In the genomic region with DNA sequence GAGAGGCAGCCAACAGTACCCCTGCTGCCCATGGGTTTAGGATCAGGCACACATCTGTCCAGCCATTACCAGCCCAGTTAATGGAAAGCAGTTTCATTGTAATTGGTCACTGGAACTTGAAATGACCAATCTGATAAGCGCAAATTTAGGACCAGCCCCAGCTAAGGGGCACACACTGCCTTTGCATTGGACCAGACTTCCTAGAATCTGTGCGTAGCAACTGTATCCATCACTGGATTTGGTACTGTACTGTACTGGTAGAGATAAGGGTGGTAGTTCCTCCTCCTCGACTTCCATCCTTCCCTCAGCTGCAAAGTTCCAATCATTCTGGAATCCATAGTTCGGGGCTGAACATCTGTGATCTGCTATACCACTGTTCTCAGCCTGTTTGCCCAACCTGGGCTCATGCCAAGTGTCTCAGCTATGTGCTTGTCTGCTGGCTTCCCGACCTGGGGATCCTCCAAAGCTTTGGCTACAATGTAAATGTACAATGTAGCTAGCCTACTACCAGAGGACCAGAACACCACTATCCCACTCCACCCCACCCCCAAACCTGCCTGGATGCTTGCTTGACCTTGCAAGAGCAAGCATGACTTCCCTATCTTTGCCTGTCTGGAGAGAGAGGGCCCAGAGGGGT, we compare ENCODE assay signal across 12 mouse cellular contexts. TPM values are rescaled to one million over a fixed set of nuclear protein-coding genes. Genes with fewer than 3 reads are reported as not detected.
A peak's percentile ranks its signal among the peaks of the same experiment; 100 is the strongest.
DNase-seq lines count a peak whose midpoint lies in the region; ATAC-seq and TF ChIP-seq lines count a peak whose summit lies in the region.
"Had no signal": no experiment of that assay in that cellular context is flagged by ENCODE, and none has a peak within 500 bp of the region (broad histone marks: within the 10 kb centered on the region; RNA-seq: fewer than 3 reads in every experiment).

No protein-coding gene starts in this region.

- peaks cover 34% of the 10 kb centered on the region for H3K4me1 ChIP-seq in neural tube, embryonic 12.5 days
- peaks cover 24% of the 10 kb centered on the region for H3K4me1 ChIP-seq in forebrain, embryonic 15.5 days
- H3K4me1 ChIP-seq in limb, embryonic 14.5 days (ENCODE audit: control insufficient read depth, insufficient read depth, low read length): peaks cover 37% of the 10 kb centered on the region

- DNase-seq in neural tube, embryonic 10.5 days (ENCODE audit: extremely low spot score, low spot score): no peak
- peak; percentile 30 for DNase-seq in limb, embryonic 14.5 days (ENCODE audit: low spot score)
- DNase-seq in testis, postnatal 14 days (ENCODE audit: low spot score): peak; percentile 63
- no peak for DNase-seq in right cerebral cortex, adult 2 months (ENCODE audit: low spot score in 2 of 2)
- no peak for DNase-seq in embryo, embryonic 10.5 days (ENCODE audit: low spot score)
- no peak for DNase-seq in ovary, adult 18-20 months (ENCODE audit: low spot score)
- DNase-seq: thymus, adult 2 months had no signal

- H3K9ac ChIP-seq in neural tube, embryonic 12.5 days: no peak overlapping the region
- no peak overlapping the region for H3K9ac ChIP-seq in forebrain, embryonic 15.5 days (replicated peaks)
- H3K9ac ChIP-seq in limb, embryonic 14.5 days (ENCODE audit: low read depth, low read length, severe bottlenecking): 0 out of 2 replicates have a peak overlapping the region, but pooled peaks have one; percentile 12
- H3K9ac ChIP-seq: lung, embryonic 15.5 days had no signal

- no peak for TF ChIP-seq POLR2A in limb, embryonic 14.5 days (IDR thresholded peaks at IDR 0.05; ENCODE audit: borderline replicate concordance, extremely low read depth, insufficient read depth, insufficient read length)

- ATAC-seq in neural tube, embryonic 12.5 days (ENCODE audit: low FRiP score, low read depth): no peak
- peak; percentile 46 for ATAC-seq in forebrain, embryonic 15.5 days (replicated peaks)
- peak; percentile 3; the same call in 1 of the 2 replicates for ATAC-seq in limb, embryonic 14.5 days (ENCODE audit: low FRiP score, low read depth)
- ATAC-seq: activated CD4-positive, CD25-positive, alpha-beta regulatory T cell, adult 4 months had no signal

- H3K27me3 ChIP-seq in neural tube, embryonic 12.5 days (replicated peaks): no peaks in the 10 kb centered on the region
- no peaks in the 10 kb centered on the region for H3K27me3 ChIP-seq in forebrain, embryonic 15.5 days
- H3K27me3 ChIP-seq in limb, embryonic 14.5 days (ENCODE audit: control insufficient read depth, insufficient read depth, low read length): no peaks in the 10 kb centered on the region
- H3K27me3 ChIP-seq: lung, embryonic 15.5 days had no signal

- H3K36me3 ChIP-seq in neural tube, embryonic 12.5 days: no peaks in the 10 kb centered on the region
- H3K36me3 ChIP-seq in forebrain, embryonic 15.5 days: no peaks in the 10 kb centered on the region
- H3K36me3 ChIP-seq in limb, embryonic 14.5 days (ENCODE audit: control insufficient read depth, insufficient read depth, low read length): no peaks in the 10 kb centered on the region
- H3K36me3 ChIP-seq: lung, embryonic 15.5 days had no signal

- no peak overlapping the region; the same call in 1 of the 2 replicates for H3K4me2 ChIP-seq in neural tube, embryonic 12.5 days (replicated peaks)
- H3K4me2 ChIP-seq in forebrain, embryonic 15.5 days (replicated peaks): no peak overlapping the region
- H3K4me2 ChIP-seq in limb, embryonic 14.5 days (replicated peaks; ENCODE audit: low read depth, low read length, severe bottlenecking): no peak overlapping the region
- H3K4me2 ChIP-seq: lung, embryonic 15.5 days had no signal

- 78% methylated on average over 5 of the region's 5 CpGs for WGBS in neural tube, embryonic 12.5 days
- 58% methylated on average over 5 of the region's 5 CpGs for WGBS in forebrain, embryonic 15.5 days
- WGBS in limb, embryonic 14.5 days: 48% methylated on average over 5 of the region's 5 CpGs

- peak overlapping the region; percentile 3; the same call in 1 of the 2 replicates for H3K27ac ChIP-seq in neural tube, embryonic 12.5 days
- peak overlapping the region; percentile 79 for H3K27ac ChIP-seq in forebrain, embryonic 15.5 days (replicated peaks)
- peak overlapping the region; percentile 11 for H3K27ac ChIP-seq in limb, embryonic 14.5 days (replicated peaks; ENCODE audit: low read depth, low read length)
- H3K27ac ChIP-seq: kidney, postnatal 0 days; lung, embryonic 15.5 days had no signal

- no peaks in the 10 kb centered on the region for H3K9me3 ChIP-seq in neural tube, embryonic 12.5 days
- H3K9me3 ChIP-seq in forebrain, embryonic 15.5 days: no peaks in the 10 kb centered on the region
- no peaks in the 10 kb centered on the region for H3K9me3 ChIP-seq in limb, embryonic 14.5 days (ENCODE audit: control insufficient read depth, low read length)
- H3K9me3 ChIP-seq: lung, embryonic 15.5 days had no signal

- H3K4me3 ChIP-seq in neural tube, embryonic 12.5 days: no peak overlapping the region
- H3K4me3 ChIP-seq in forebrain, embryonic 15.5 days: no peak overlapping the region
- no peak overlapping the region for H3K4me3 ChIP-seq in limb, embryonic 14.5 days (replicated peaks; ENCODE audit: low read length)
- H3K4me3 ChIP-seq: lung, embryonic 15.5 days had no signal

RNA-seq across cellular contexts. Expression of gene Kctd15, which starts 49.1 kb away (rescaled TPM):
- polyA plus RNA-seq in neural tube, embryonic 12.5 days (2016; fragmentation: Nextera tagmentation; extraction: Ambion mirVana): 41.9 and 44.7 TPM in 2 replicates
- polyA plus RNA-seq in forebrain, embryonic 15.5 days (2015; fragmentation: Nextera tagmentation; extraction: Ambion mirVana): 27.7 and 29.0 TPM in 2 replicates
- polyA plus RNA-seq in limb, embryonic 14.5 days (2012; rRNA removed): 77.1 and 97.5 TPM in 2 replicates
- polyA plus RNA-seq in limb, embryonic 14.5 days (2014; fragmentation: Nextera tagmentation; extraction: Ambion mirVana): 18.7 and 20.7 TPM in 2 replicates
- polyA plus RNA-seq: activated CD4-positive, CD25-positive, alpha-beta regulatory T cell, adult 4 months had no signal

Comparison
In these comparisons a context has a peak if more than half of its experiments do, and no peak if none do; other contexts are left out.
1. H3K27ac ChIP-seq: peak in every context shown above with its lines; median percentile 79 in forebrain, embryonic 15.5 days; 11 in limb, embryonic 14.5 days; 3 in neural tube, embryonic 12.5 days.
2. DNase-seq: peak in limb, embryonic 14.5 days (single experiment) and testis, postnatal 14 days (single experiment); none in neural tube, embryonic 10.5 days (single experiment), right cerebral cortex, adult 2 months (0 of 2), embryo, embryonic 10.5 days (single experiment) and ovary, adult 18-20 months (single experiment).